Mouse (Mus musculus) midbrain, embryonic 14.5 days (tissue): ENCODE measurements around the gene Ccdc90b. TPM values are rescaled to one million over a fixed set of nuclear protein-coding genes. Genes with fewer than 3 reads are reported as not detected.

Experiments used
- ATAC-seq: fragments of 200-750 bp; cut with Nextera tagmentation; 2 replicates; pipeline ENCODE4 v1.8.0; 2017; ENCODE audit warnings: moderate number of reproducible peaks, moderate library complexity; ENCODE audit not compliant: low FRiP score, low TSS enrichment
- DNase-seq: peaks from one replicate; pipeline ENCODE4 v3.0.0-alpha.2; 2015
- H3K27ac ChIP-seq: fragments of 300-500 bp; sonication (generic); replicated peaks from 2 replicates; pipeline ENCODE4 v1.5.1; 2014; ENCODE audit warnings: mild to moderate bottlenecking, low read depth, low read length, moderate library complexity
- H3K27me3 ChIP-seq: fragments of 300-500 bp; sonication (generic); 2 replicates; pipeline ENCODE4 v1.6.1; 2014; ENCODE audit warnings: low read length, control low read depth, mixed read lengths; ENCODE audit not compliant: control insufficient read depth, insufficient read depth
- H3K36me3 ChIP-seq: fragments of 300-500 bp; sonication (generic); 2 replicates; pipeline ENCODE4 v1.6.1; 2014; ENCODE audit warnings: low read length, control low read depth; ENCODE audit not compliant: control insufficient read depth, insufficient read depth
- H3K4me1 ChIP-seq: fragments of 300-500 bp; sonication (generic); 2 replicates; pipeline ENCODE4 v1.6.1; 2014; ENCODE audit warnings: mild to moderate bottlenecking, antibody characterized with exemption, low read length, control low read depth; ENCODE audit not compliant: control insufficient read depth, insufficient read depth
- H3K4me2 ChIP-seq: fragments of 300-500 bp; sonication (generic); 2 replicates; pipeline ENCODE4 v1.6.1; 2014; ENCODE audit warnings: mild to moderate bottlenecking, low read length, moderate library complexity
- H3K4me3 ChIP-seq: fragments of 300-500 bp; sonication (generic); replicated peaks from 2 replicates; pipeline ENCODE4 v1.5.1; 2014; ENCODE audit warnings: low read depth, low read length
- H3K9ac ChIP-seq: fragments of 300-500 bp; sonication (generic); replicated peaks from 2 replicates; pipeline ENCODE4 v1.6.1; 2014; ENCODE audit warnings: mild to moderate bottlenecking, low read length, moderate library complexity
- H3K9me3 ChIP-seq: fragments of 300-500 bp; sonication (generic); 2 replicates; pipeline ENCODE4 v1.6.1; 2016; ENCODE audit warnings: low read length, control low read depth, mixed read lengths; ENCODE audit not compliant: control insufficient read depth
- WGBS: fragments of 180-500 bp; shearing (Covaris S2); extraction: QIAGEN DNeasy Blood & Tissue Kit; methylation state at CpG from one replicate; pipeline ENCODE4 v1.1.7; 2014; 5-methylcytosine and 5-hydroxymethylcytosine counted together
- polyA plus RNA-seq: library from polyadenylated mRNA; unstranded; fragments of >200 nt; fragmentation: Nextera tagmentation; extraction: Ambion mirVana; gene quantifications from 2 replicates; pipeline ENCODE4 v1.2.1, GENCODE M21; 2014

The Ccdc90b gene
- polyA plus RNA-seq, 1 experiment from 2014 or later, result 80.8 TPM

DNA sequence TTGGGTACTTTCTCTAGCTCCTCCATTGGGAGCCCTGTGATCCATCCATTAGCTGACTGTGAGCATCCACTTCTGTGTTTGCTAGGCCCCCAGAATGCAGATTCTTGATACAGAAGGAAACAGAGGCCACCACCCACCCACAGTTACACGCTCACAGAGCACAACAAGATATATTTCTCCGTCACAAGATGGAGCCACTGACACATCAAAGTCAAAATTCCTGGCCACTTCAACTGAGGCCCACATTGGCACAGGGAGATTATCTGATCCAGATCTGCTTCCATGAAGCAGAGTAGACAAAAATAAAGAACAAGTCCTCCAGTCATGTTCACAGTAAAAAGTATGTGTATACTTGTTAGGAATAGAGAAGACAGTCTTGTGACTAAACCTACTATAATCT, 69.2 kb downstream of the Ccdc90b start:
- no peak overlapping the region for H3K4me3 ChIP-seq
- no peak overlapping the region for H3K27ac ChIP-seq
- H3K36me3 ChIP-seq, result no peaks in the 10 kb centered on the region
- H3K4me2 ChIP-seq, result no peak overlapping the region
- no peak for ATAC-seq
- H3K4me1 ChIP-seq, result no peaks in the 10 kb centered on the region
- H3K27me3 ChIP-seq, result no peaks in the 10 kb centered on the region
- no peak overlapping the region for H3K9ac ChIP-seq
- WGBS, result 52% methylated on average over 2 of the region's 2 CpGs
- no peaks in the 10 kb centered on the region for H3K9me3 ChIP-seq
- DNase-seq, result peak; percentile 65

Other genes with a start within 250 kb of the Ccdc90b start
- gene Ankrd42, start 76.0 kb downstream of the Ccdc90b start, polyA plus RNA-seq, result 14.9 and 15.8 TPM in 2 replicates
- gene Pcf11, start 108.8 kb downstream of the Ccdc90b start, polyA plus RNA-seq, result 19.9 and 23.4 TPM in 2 replicates
- 28.1 and 40.2 TPM in 2 replicates for gene Rab30, start 180.5 kb downstream of the Ccdc90b start, polyA plus RNA-seq